In the genomic region with DNA sequence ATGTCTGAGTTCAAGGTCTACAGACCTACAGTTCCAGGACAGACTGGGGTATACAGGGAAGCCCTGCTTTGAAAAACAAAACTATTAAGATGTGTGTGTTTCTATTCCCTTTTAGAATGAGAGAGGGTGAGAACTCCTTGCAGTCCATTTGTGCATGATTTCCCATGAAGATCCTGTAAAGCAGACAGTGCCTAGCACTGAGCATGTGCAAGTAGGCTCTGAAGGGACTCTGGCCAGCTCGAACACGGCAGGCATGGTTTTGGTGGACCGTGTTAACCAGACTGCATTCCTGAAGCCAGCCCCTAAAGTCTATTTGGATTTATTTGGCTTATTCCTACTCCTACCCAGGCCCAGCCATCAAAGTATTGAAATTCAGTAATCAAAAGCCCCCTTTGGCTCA, we compare ENCODE assay signal across 29 mouse cellular contexts. TPM values are rescaled to one million over a fixed set of nuclear protein-coding genes. Genes with fewer than 3 reads are reported as not detected.
A peak's percentile ranks its signal among the peaks of the same experiment; 100 is the strongest.
DNase-seq lines count a peak whose midpoint lies in the region; ATAC-seq and TF ChIP-seq lines count a peak whose summit lies in the region.
"Had no signal": no experiment of that assay in that cellular context is flagged by ENCODE, and none has a peak within 500 bp of the region (broad histone marks: within the 10 kb centered on the region; RNA-seq: fewer than 3 reads in every experiment).

No protein-coding gene starts in this region.

- peaks cover 54% of the 10 kb centered on the region for H3K79me2 ChIP-seq in CH12.LX (replicated peaks; ENCODE audit: control insufficient read depth, extremely low read depth, insufficient read depth, poor library complexity, severe bottlenecking)

- peak overlapping the region; percentile 36 for H3K27ac ChIP-seq in layer of hippocampus, adult 2 months
- H3K27ac ChIP-seq in CH12.LX (ENCODE audit: insufficient read depth, low read depth) = peak overlapping the region; percentile 100
- peak overlapping the region; percentile 31 for H3K27ac ChIP-seq in bone marrow macrophage, adult 2 months (ENCODE audit: insufficient read depth, low read depth, low read length)
- H3K27ac ChIP-seq: forebrain, embryonic 13.5 days; heart, embryonic 13.5 days; intestine, embryonic 15.5 days; kidney, postnatal 0 days; limb, embryonic 12.5 days; midbrain, embryonic 10.5 days; midbrain, embryonic 15.5 days; neural tube, embryonic 12.5 days had no signal

- H3K9me3 ChIP-seq in CH12.LX (replicated peaks; ENCODE audit: low read length) = no peaks in the 10 kb centered on the region
- H3K9me3 ChIP-seq: forebrain, embryonic 13.5 days; heart, embryonic 13.5 days; intestine, embryonic 15.5 days; limb, embryonic 12.5 days; midbrain, embryonic 10.5 days; midbrain, embryonic 15.5 days; neural tube, embryonic 12.5 days had no signal

- TF ChIP-seq EP300 in CH12.LX (IDR thresholded peaks at IDR 0.05; ENCODE audit: low read length) = no peak

- H3K4me3 ChIP-seq in layer of hippocampus, adult 2 months = no peak overlapping the region
- H3K4me3 ChIP-seq in CH12.LX (replicated peaks in 1 of 3; ENCODE audit: low read depth in 2 of 3, low read length in 2 of 3, poor library complexity in 1 of 3) = peak overlapping the region in 1 of 3 experiments; percentile 34
- H3K4me3 ChIP-seq in bone marrow macrophage, adult 2 months (ENCODE audit: insufficient read depth, low read length) = no peak overlapping the region
- H3K4me3 ChIP-seq: forebrain, embryonic 13.5 days; heart, embryonic 13.5 days; intestine, embryonic 15.5 days; limb, embryonic 12.5 days; midbrain, embryonic 10.5 days; midbrain, embryonic 15.5 days; neural tube, embryonic 12.5 days had no signal

- H3K36me3 ChIP-seq in CH12.LX (replicated peaks in 1 of 2; ENCODE audit: control insufficient read depth in 1 of 2, insufficient read depth in 1 of 2, low read length in 1 of 2) = peaks cover 40 to 58% of the 10 kb centered on the region in 2 experiments

- in situ Hi-C loops in CH12.LX (cut with MboI; ENCODE audit: low pct_ligation_motif_present, low pct_unique_long_range_greater_than_20kb, low sequenced_read_pairs) = no loop called here

- H3K27me3 ChIP-seq in CH12.LX (replicated peaks) = no peaks in the 10 kb centered on the region
- H3K27me3 ChIP-seq: forebrain, embryonic 13.5 days; heart, embryonic 13.5 days; intestine, embryonic 15.5 days; limb, embryonic 12.5 days; midbrain, embryonic 15.5 days; neural tube, embryonic 12.5 days had no signal

- peak; percentile 83 for DNase-seq in heart, adult 11 months
- no peak for DNase-seq in heart, postnatal 4 days
- DNase-seq in layer of hippocampus, adult 2 months (ENCODE audit: low spot score in 2 of 2) = no peak
- DNase-seq in layer of hippocampus, postnatal 14 days (ENCODE audit: low spot score in 2 of 2) = no peak
- DNase-seq in CH12.LX (ENCODE audit: extremely low read depth) = no peak
- DNase-seq in T-cell, adult 2 months (ENCODE audit: low spot score) = no peak
- DNase-seq: adrenal gland, adult 8-10 months; cerebellum, adult 11-12 months; cerebellum, adult 9-11 months; embryo, embryonic 11 days; gastrocnemius, postnatal 36 days; heart, postnatal 14 days; kidney, adult 2 months; kidney, postnatal 4 days; liver, postnatal 0 days; right cerebral cortex, postnatal 4 days had no signal

- no peak for TF ChIP-seq CTCF in layer of hippocampus, adult 2 months (conservative IDR thresholded peaks at IDR 0.05)
- no peak for TF ChIP-seq CTCF in CH12.LX (conservative IDR thresholded peaks at IDR 0.05 in 1 of 2, IDR thresholded peaks at IDR 0.05 in 1 of 2; ENCODE audit: low read depth in 2 of 2, low read length in 2 of 2)
- no peak for TF ChIP-seq CTCF in bone marrow macrophage, adult 2 months (IDR thresholded peaks at IDR 0.05; ENCODE audit: low read depth, low read length)

- peak overlapping the region; percentile 74 for H3K4me2 ChIP-seq in CH12.LX (ENCODE audit: insufficient read depth, low read depth, poor library complexity, severe bottlenecking)
- H3K4me2 ChIP-seq: forebrain, embryonic 13.5 days; heart, embryonic 13.5 days; intestine, embryonic 15.5 days; limb, embryonic 12.5 days; midbrain, embryonic 15.5 days; neural tube, embryonic 12.5 days had no signal

- TF ChIP-seq POLR2A in CH12.LX (IDR thresholded peaks at IDR 0.05; ENCODE audit: low read depth, low read length) = no peak
- no peak for TF ChIP-seq POLR2A in bone marrow macrophage, adult 2 months (IDR thresholded peaks at IDR 0.05; ENCODE audit: borderline replicate concordance, low read depth, low read length)

- peak overlapping the region; percentile 87 for H3K9ac ChIP-seq in CH12.LX (ENCODE audit: insufficient read depth, low read depth)
- H3K9ac ChIP-seq: forebrain, embryonic 13.5 days; heart, embryonic 13.5 days; intestine, embryonic 15.5 days; limb, embryonic 12.5 days; liver, postnatal 0 days; midbrain, embryonic 15.5 days; neural tube, embryonic 12.5 days had no signal

- ATAC-seq in megakaryocyte, adult 5-6 weeks (ENCODE audit: poor library complexity, severe bottlenecking) = no peak
- ATAC-seq: activated CD4-positive, CD25-positive, alpha-beta regulatory T cell, adult 4 months; CD4-positive, CD25-positive, alpha-beta regulatory T cell, adult 4 months; forebrain, embryonic 13.5 days; hindbrain, embryonic 16.5 days; intestine, embryonic 15.5 days; liver, postnatal 0 days; midbrain, embryonic 15.5 days had no signal

- TF ChIP-seq RAD21 in CH12.LX (IDR thresholded peaks at IDR 0.05; ENCODE audit: low read depth, low read length) = no peak

- dilution Hi-C loops in CH12.LX (cut with MboI; ENCODE audit: extremely low pct_ligation_motif_present, extremely low pct_unique_long_range_greater_than_20kb, low sequenced_read_pairs) = no loop called here

- peaks cover 8 to 63% of the 10 kb centered on the region in 2 experiments for H3K4me1 ChIP-seq in CH12.LX (ENCODE audit: control insufficient read depth in 1 of 2, insufficient read depth in 2 of 2)
- peaks cover 35% of the 10 kb centered on the region for H3K4me1 ChIP-seq in bone marrow macrophage, adult 2 months (ENCODE audit: control insufficient read depth, insufficient read depth, low read length)

TF ChIP-seq in CH12.LX, 34 proteins besides CTCF, POLR2A, EP300 and RAD21:
- TF ChIP-seq JUND (conservative IDR thresholded peaks at IDR 0.05; ENCODE audit: low read depth, low read length) (no peak), NRF1 (IDR thresholded peaks at IDR 0.05; ENCODE audit: low read depth, low read length) (peak; percentile 79), CHD2 (IDR thresholded peaks at IDR 0.05; ENCODE audit: low read length) (no peak)
TF ChIP-seq in CH12.LX: peak in this region for 1.

RNA-seq across cellular contexts. Expression of a gene that starts 6.5 kb away (rescaled TPM):
- 100 to 1,000 TPM; 455 to 469 TPM for total RNA-seq in heart, postnatal 4 days (2021)
- total RNA-seq in layer of hippocampus, adult 2 months (2021) = 100 to 1,000 TPM; 247 to 255 TPM
- 100 to 1,000 TPM; 246 to 254 TPM for total RNA-seq in layer of hippocampus, postnatal 14 days (2021)
- total RNA-seq in CH12.LX (2012; rRNA removed) (2,171 and 2,515 TPM in 2 replicates), CH12.LX (2014; rRNA removed) (976 and 984 TPM in 2 replicates)
- polyA plus RNA-seq in CH12.LX (2012; ENCODE audit: insufficient read length, low read depth) = 649 and 718 TPM in 2 replicates
- polyA plus RNA-seq in bone marrow macrophage, adult 2 months (2012; ENCODE audit: insufficient read depth, insufficient read length, missing spikeins) = 194 and 204 TPM in 2 replicates
- 377 and 387 TPM in 2 replicates for total RNA-seq in megakaryocyte, adult 5-6 weeks (2015)
- 757 and 843 TPM in 2 replicates for total RNA-seq in megakaryocyte, adult 5-6 weeks (2017)

RNA-seq across cellular contexts. Expression of a gene that starts 6.8 kb away (rescaled TPM):
- total RNA-seq in heart, postnatal 4 days (2021) = 10 to 100 TPM; 51.9 to 55.6 TPM
- 10 to 100 TPM; 88.5 to 92.8 TPM for total RNA-seq in layer of hippocampus, adult 2 months (2021)
- 10 to 100 TPM; 85.7 to 95.2 TPM for total RNA-seq in layer of hippocampus, postnatal 14 days (2021)
- 139 and 148 TPM in 2 replicates for total RNA-seq in CH12.LX (2012; rRNA removed)
- total RNA-seq in CH12.LX (2014; rRNA removed) = 300 and 309 TPM in 2 replicates
- 212 and 219 TPM in 2 replicates for polyA plus RNA-seq in CH12.LX (2012; ENCODE audit: insufficient read length, low read depth)
- 39.2 and 46.2 TPM in 2 replicates for polyA plus RNA-seq in bone marrow macrophage, adult 2 months (2012; ENCODE audit: insufficient read depth, insufficient read length, missing spikeins)
- 65.4 and 69.5 TPM in 2 replicates for total RNA-seq in megakaryocyte, adult 5-6 weeks (2015)
- total RNA-seq in megakaryocyte, adult 5-6 weeks (2017) = 38.7 and 49.5 TPM in 2 replicates

RNA-seq across cellular contexts. Expression of a gene that starts 14.7 kb away (rescaled TPM):
- total RNA-seq in heart, postnatal 4 days (2021) = under 1 TPM; 0.11 to 0.17 TPM
- total RNA-seq in layer of hippocampus, adult 2 months (2021) = under 1 TPM; 0.47 to 0.69 TPM
- total RNA-seq in layer of hippocampus, postnatal 14 days (2021) = under 1 TPM; 0.36 to 0.55 TPM
- 1.0 and 1.1 TPM in 2 replicates for total RNA-seq in CH12.LX (2012; rRNA removed)
- total RNA-seq in CH12.LX (2014; rRNA removed) = 0.19 and 0.28 TPM in 2 replicates
- 0.40 and 0.63 TPM in 2 replicates for polyA plus RNA-seq in CH12.LX (2012; ENCODE audit: insufficient read length, low read depth)
- 1.0 and 1.1 TPM in 2 replicates for polyA plus RNA-seq in bone marrow macrophage, adult 2 months (2012; ENCODE audit: insufficient read depth, insufficient read length, missing spikeins)
- 0.29 and 0.34 TPM in 2 replicates for total RNA-seq in megakaryocyte, adult 5-6 weeks (2015)
- total RNA-seq in megakaryocyte, adult 5-6 weeks (2017) = 0.16 and 0.84 TPM in 2 replicates

RNA-seq across cellular contexts. Expression of a gene that starts 53.4 kb away (rescaled TPM):
- 10 to 100 TPM; 20.0 to 22.4 TPM for total RNA-seq in heart, postnatal 4 days (2021)
- total RNA-seq in layer of hippocampus, adult 2 months (2021) = 10 to 100 TPM; 36.2 to 42.5 TPM
- total RNA-seq in layer of hippocampus, postnatal 14 days (2021) = 10 to 100 TPM; 29.1 to 37.7 TPM
- total RNA-seq in CH12.LX (2012; rRNA removed) (7.8 and 8.8 TPM in 2 replicates), CH12.LX (2014; rRNA removed) (8.2 and 8.6 TPM in 2 replicates)
- 10.1 and 11.5 TPM in 2 replicates for polyA plus RNA-seq in CH12.LX (2012; ENCODE audit: insufficient read length, low read depth)
- 19.3 and 20.1 TPM in 2 replicates for polyA plus RNA-seq in bone marrow macrophage, adult 2 months (2012; ENCODE audit: insufficient read depth, insufficient read length, missing spikeins)
- total RNA-seq in megakaryocyte, adult 5-6 weeks (2015) = 10.4 and 11.8 TPM in 2 replicates
- 22.1 and 24.6 TPM in 2 replicates for total RNA-seq in megakaryocyte, adult 5-6 weeks (2017)

Comparison
In these comparisons a context has a peak if more than half of its experiments do, and no peak if none do; other contexts are left out.
1. H3K27ac ChIP-seq: peak in every context shown above with its lines; median percentile 100 in CH12.LX; 36 in layer of hippocampus, adult 2 months; 31 in bone marrow macrophage, adult 2 months.